Mouse (Mus musculus): ENCODE data around the gene C1ql4. TPM values are rescaled to one million over a fixed set of nuclear protein-coding genes. Genes with fewer than 3 reads are reported as not detected.

Gene C1ql4
- polyA plus RNA-seq, 1 experiment from 2014 or later, result 0.22 TPM

DNA sequence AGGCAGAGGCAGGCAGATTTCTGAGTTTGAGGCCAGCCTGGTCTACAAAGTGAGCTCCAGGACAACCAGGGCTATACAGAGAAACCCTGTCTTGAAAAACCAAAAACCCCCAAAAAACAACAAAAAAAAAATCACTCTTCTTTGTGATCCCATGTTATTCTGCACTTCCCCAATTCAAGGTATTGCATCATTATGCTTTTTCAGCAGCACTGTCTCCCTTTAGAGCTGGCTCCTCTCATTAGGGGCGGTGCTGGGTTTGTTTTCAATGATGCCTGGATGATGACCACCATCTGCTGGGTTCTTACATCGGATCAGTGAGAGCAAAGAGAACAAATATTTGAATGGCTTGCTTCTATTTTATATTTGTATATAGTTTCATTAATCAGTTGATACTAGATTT lies 35.0 kb upstream of the C1ql4 start:
- Histone ChIP-seq H3K27ac (ENCODE audit: low read length) (no peak overlapping the region), H3K36me3 (ENCODE audit: control insufficient read depth, insufficient read depth, low read length) (no peaks in the 10 kb centered on the region), H3K27me3 (ENCODE audit: control insufficient read depth, insufficient read depth, low read length) (no peaks in the 10 kb centered on the region), H3K4me2 (replicated peaks; ENCODE audit: low read depth, low read length) (no peak overlapping the region), H3K9ac (replicated peaks; ENCODE audit: low read depth, low read length) (no peak overlapping the region), H3K4me3 (ENCODE audit: low read depth, low read length) (no peak overlapping the region), H3K4me1 (ENCODE audit: control insufficient read depth, insufficient read depth, low read length) (no peaks in the 10 kb centered on the region), H3K9me3 (ENCODE audit: control insufficient read depth, low read depth, low read length) (no peaks in the 10 kb centered on the region)
- WGBS, result 57% methylated on average over 2 of the region's 2 CpGs
- ATAC-seq (ENCODE audit: insufficient number of reproducible peaks, insufficient read depth, low FRiP score, low read depth), result no peak

DNA sequence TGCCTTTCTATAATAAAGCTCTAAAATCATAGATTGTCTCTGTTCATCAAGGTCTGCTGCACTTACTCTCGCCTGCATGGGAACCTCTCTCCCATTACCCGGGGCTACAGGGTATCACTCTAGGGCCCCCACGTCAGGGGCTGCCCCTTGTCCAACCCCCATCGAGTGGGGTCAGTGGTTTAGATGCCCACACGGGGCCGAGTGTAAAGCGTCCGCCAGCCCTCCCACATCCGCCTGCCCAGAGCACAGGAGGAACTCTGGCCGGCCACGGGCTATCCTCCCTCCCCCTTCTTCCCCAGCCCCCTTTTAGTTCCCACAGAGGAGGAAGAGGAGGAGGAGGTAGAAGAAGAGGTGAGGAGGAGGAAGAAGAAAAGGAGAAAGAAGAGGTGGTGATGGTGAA lies 33.2 kb upstream of the C1ql4 start:
- no peak overlapping the region for H3K9ac ChIP-seq (replicated peaks; ENCODE audit: low read depth, low read length)

DNA sequence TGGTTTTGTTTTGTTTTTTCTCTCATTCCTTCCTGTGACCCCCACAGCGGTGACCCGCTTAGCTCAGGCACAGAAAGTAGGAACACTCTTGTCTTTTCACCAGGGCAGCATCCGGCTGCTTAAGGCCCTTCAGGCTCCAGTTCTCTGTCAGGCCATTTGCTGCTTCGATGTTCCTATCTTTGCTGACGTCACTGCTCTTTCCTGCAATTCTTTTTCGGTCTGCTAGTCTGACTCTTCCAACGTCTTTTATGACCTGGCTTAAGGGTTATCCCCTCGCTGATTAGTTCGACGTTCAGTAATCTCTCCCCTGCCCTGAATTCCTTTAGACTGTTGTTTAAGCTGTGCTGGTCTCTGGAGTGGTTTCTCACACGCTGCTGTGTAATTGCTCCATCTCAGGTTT lies 28.9 kb upstream of the C1ql4 start:
- H3K27me3 ChIP-seq (ENCODE audit: control insufficient read depth, insufficient read depth, low read length), result no peaks in the 10 kb centered on the region
- no peaks in the 10 kb centered on the region for H3K4me1 ChIP-seq (ENCODE audit: control insufficient read depth, insufficient read depth, low read length)
- no peak for ATAC-seq (ENCODE audit: insufficient number of reproducible peaks, insufficient read depth, low FRiP score, low read depth)
- H3K9ac ChIP-seq (replicated peaks; ENCODE audit: low read depth, low read length), result no peak overlapping the region
- H3K36me3 ChIP-seq (ENCODE audit: control insufficient read depth, insufficient read depth, low read length), result no peaks in the 10 kb centered on the region
- H3K4me2 ChIP-seq (replicated peaks; ENCODE audit: low read depth, low read length), result no peak overlapping the region
- H3K9me3 ChIP-seq (ENCODE audit: control insufficient read depth, low read depth, low read length), result no peaks in the 10 kb centered on the region
- no peak overlapping the region for H3K27ac ChIP-seq (ENCODE audit: low read length)
- no peak overlapping the region for H3K4me3 ChIP-seq (ENCODE audit: low read depth, low read length)
- 46% methylated on average over 11 of the region's 11 CpGs for WGBS

More for the DNA sequence above, 33.2 kb upstream of the C1ql4 start:
- Histone ChIP-seq H3K27ac (ENCODE audit: low read length) (no peak overlapping the region), H3K9me3 (ENCODE audit: control insufficient read depth, low read depth, low read length) (no peaks in the 10 kb centered on the region), H3K27me3 (ENCODE audit: control insufficient read depth, insufficient read depth, low read length) (no peaks in the 10 kb centered on the region), H3K36me3 (ENCODE audit: control insufficient read depth, insufficient read depth, low read length) (no peaks in the 10 kb centered on the region), H3K4me2 (replicated peaks; ENCODE audit: low read depth, low read length) (no peak overlapping the region), H3K4me1 (ENCODE audit: control insufficient read depth, insufficient read depth, low read length) (no peaks in the 10 kb centered on the region), H3K4me3 (ENCODE audit: low read depth, low read length) (no peak overlapping the region)
- no peak for ATAC-seq (ENCODE audit: insufficient number of reproducible peaks, insufficient read depth, low FRiP score, low read depth)
- 9% methylated on average over 11 of the region's 11 CpGs for WGBS

- ATAC-seq (ENCODE audit: insufficient number of reproducible peaks, insufficient read depth, low FRiP score, low read depth), result no peak
- Histone ChIP-seq H3K9me3 (ENCODE audit: control insufficient read depth, low read depth, low read length) (no peaks in the 10 kb centered on the region), H3K27ac (ENCODE audit: low read length) (no peak overlapping the region), H3K4me3 (ENCODE audit: low read depth, low read length) (no peak overlapping the region), H3K9ac (replicated peaks; ENCODE audit: low read depth, low read length) (no peak overlapping the region), H3K4me2 (replicated peaks; ENCODE audit: low read depth, low read length) (no peak overlapping the region), H3K27me3 (ENCODE audit: control insufficient read depth, insufficient read depth, low read length) (no peaks in the 10 kb centered on the region), H3K36me3 (ENCODE audit: control insufficient read depth, insufficient read depth, low read length) (no peaks in the 10 kb centered on the region), H3K4me1 (ENCODE audit: control insufficient read depth, insufficient read depth, low read length) (no peaks in the 10 kb centered on the region)
- WGBS, result 74% methylated on average over 7 of the region's 7 CpGs
These were observed 27.4 kb upstream of the C1ql4 start for GRCm38 (mm10) chr15:99115065-99115423.

DNA sequence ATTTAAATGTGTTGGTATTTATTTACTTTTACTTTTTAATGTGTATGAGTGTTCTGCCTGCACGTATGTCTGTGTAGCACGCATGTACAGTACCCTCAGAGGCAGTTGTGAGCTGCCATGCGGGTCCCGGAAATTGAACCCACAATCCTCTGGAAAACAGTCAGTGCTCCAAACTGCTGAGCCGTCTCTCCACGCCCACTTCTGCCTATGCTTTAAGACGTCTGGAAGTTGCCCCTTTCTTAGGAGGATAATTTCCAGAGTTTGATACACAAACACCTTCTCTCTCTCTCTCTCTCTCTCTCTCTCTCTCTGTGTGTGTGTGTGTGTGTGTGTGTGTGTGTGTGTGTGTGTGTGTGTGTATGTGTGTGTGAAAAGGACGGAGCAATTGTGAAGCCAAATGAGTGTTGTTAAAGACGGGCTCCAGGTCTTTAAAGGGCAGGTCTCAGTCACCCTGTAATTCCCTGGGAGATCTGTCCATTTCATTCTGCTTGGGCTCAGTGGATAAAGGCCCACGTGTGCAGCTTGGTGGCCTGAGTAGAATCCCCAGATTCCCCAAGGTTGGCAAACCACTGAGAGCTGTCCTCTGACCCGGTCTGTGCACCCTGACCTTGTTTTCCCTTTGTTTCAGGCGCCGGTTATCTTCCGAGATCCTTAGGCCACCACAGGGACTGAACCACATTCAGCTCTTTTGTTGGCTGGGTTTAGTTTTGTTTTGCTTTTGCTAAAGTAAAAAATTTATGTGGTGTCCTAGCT lies 26.9 kb upstream of the C1ql4 start:
- no peaks in the 10 kb centered on the region for H3K9me3 ChIP-seq (ENCODE audit: control insufficient read depth, low read depth, low read length)
- no peak overlapping the region for H3K9ac ChIP-seq (replicated peaks; ENCODE audit: low read depth, low read length)
- H3K27me3 ChIP-seq (ENCODE audit: control insufficient read depth, insufficient read depth, low read length), result no peaks in the 10 kb centered on the region
- H3K27ac ChIP-seq (ENCODE audit: low read length), result no peak overlapping the region
- no peak for ATAC-seq (ENCODE audit: insufficient number of reproducible peaks, insufficient read depth, low FRiP score, low read depth)
- H3K4me2 ChIP-seq (replicated peaks; ENCODE audit: low read depth, low read length), result no peak overlapping the region
- no peaks in the 10 kb centered on the region for H3K4me1 ChIP-seq (ENCODE audit: control insufficient read depth, insufficient read depth, low read length)
- H3K36me3 ChIP-seq (ENCODE audit: control insufficient read depth, insufficient read depth, low read length), result no peaks in the 10 kb centered on the region
- WGBS, result 52% methylated on average over 14 of the region's 14 CpGs
- H3K4me3 ChIP-seq (ENCODE audit: low read depth, low read length), result no peak overlapping the region

DNA sequence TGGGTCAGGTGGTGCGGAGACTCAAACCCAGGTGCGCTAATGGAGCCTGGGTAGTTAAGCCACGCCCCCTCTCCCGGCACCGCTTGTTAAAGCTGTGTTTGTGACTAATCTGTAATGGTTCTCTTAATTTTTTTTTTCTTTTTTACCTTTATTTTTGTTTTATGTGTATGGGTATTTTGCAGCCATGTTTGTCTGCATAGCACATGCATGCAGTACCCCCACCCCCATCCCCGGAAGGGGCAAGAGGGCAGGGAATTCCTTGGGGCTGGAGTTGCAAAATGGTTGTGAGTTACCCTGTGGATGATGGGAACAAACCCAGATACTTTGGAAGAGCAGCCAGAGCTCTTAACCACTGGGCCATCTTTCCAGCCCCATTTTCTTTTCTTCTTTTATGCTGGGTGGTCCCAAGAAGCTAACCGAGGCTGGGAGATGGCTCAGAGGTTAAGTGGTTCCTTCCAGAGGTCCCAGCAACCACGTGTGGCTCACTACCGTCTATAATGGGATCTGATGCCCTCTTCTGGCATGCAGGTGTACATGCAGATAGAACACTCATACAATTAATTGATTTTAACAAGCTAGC lies 25.9 kb upstream of the C1ql4 start:
- Histone ChIP-seq H3K9me3 (ENCODE audit: control insufficient read depth, low read depth, low read length) (no peaks in the 10 kb centered on the region), H3K4me2 (replicated peaks; ENCODE audit: low read depth, low read length) (no peak overlapping the region), H3K9ac (replicated peaks; ENCODE audit: low read depth, low read length) (no peak overlapping the region), H3K36me3 (ENCODE audit: control insufficient read depth, insufficient read depth, low read length) (no peaks in the 10 kb centered on the region), H3K27ac (ENCODE audit: low read length) (no peak overlapping the region), H3K4me1 (ENCODE audit: control insufficient read depth, insufficient read depth, low read length) (no peaks in the 10 kb centered on the region), H3K27me3 (ENCODE audit: control insufficient read depth, insufficient read depth, low read length) (no peaks in the 10 kb centered on the region), H3K4me3 (ENCODE audit: low read depth, low read length) (no peak overlapping the region)
- WGBS, result 8% methylated on average over 9 of the region's 9 CpGs
- ATAC-seq (ENCODE audit: insufficient number of reproducible peaks, insufficient read depth, low FRiP score, low read depth), result no peak

DNA sequence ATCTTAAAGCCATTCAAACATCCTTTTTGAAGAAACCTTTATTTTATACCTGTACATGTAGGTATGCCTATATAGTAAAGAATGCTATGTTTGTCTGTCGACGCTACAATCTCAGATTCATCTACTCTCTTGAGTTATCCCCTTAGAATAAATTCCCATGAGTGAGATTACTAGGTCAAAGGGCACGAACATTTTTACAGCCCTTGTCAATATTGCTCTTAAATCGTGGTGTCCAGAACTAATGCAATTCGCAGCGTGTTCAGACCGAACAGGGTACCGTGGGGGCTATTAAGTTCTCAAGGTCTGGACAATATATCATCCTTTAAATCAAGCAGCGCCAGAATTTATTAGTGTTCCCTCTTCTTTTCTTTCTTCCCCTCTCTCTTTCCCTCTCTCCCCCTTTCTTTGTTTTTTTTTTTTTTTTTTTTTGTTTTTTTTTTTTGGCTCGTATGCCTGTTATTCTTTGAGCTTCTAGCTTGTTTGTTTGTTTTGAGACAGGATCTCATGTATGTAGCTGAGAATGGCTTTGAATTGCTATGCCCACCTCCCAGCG lies 25.3 kb upstream of the C1ql4 start:
- Histone ChIP-seq H3K27ac (ENCODE audit: low read length) (no peak overlapping the region), H3K4me1 (ENCODE audit: control insufficient read depth, insufficient read depth, low read length) (no peaks in the 10 kb centered on the region), H3K4me2 (replicated peaks; ENCODE audit: low read depth, low read length) (no peak overlapping the region), H3K4me3 (ENCODE audit: low read depth, low read length) (no peak overlapping the region), H3K9ac (replicated peaks; ENCODE audit: low read depth, low read length) (no peak overlapping the region), H3K36me3 (ENCODE audit: control insufficient read depth, insufficient read depth, low read length) (no peaks in the 10 kb centered on the region), H3K27me3 (ENCODE audit: control insufficient read depth, insufficient read depth, low read length) (no peaks in the 10 kb centered on the region), H3K9me3 (ENCODE audit: control insufficient read depth, low read depth, low read length) (no peaks in the 10 kb centered on the region)
- no peak for ATAC-seq (ENCODE audit: insufficient number of reproducible peaks, insufficient read depth, low FRiP score, low read depth)
- 54% methylated on average over 11 of the region's 11 CpGs for WGBS

DNA sequence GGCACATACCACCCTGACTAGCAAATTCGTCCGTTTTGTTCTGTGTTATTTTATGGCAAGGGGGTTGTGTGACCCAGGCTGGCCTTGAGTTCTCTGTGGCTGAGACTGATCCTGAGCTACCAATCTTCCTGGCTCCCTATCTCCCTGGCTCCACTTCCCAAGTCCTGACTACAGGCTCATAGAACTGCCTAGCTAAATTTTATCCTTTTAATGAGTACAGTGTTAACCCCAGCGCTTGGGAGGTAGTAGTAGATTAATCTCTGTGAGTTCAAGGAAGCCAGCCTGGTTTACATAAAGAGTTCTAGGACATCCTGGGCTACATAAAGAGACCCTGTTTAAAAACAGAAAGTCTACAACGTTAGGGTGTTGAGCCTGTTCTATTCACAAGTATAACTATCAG lies 24.2 kb upstream of the C1ql4 start:
- no peak for ATAC-seq (ENCODE audit: insufficient number of reproducible peaks, insufficient read depth, low FRiP score, low read depth)
- no peaks in the 10 kb centered on the region for H3K4me1 ChIP-seq (ENCODE audit: control insufficient read depth, insufficient read depth, low read length)
- no peaks in the 10 kb centered on the region for H3K9me3 ChIP-seq (ENCODE audit: control insufficient read depth, low read depth, low read length)
- H3K9ac ChIP-seq (replicated peaks; ENCODE audit: low read depth, low read length), result no peak overlapping the region
- H3K27me3 ChIP-seq (ENCODE audit: control insufficient read depth, insufficient read depth, low read length), result no peaks in the 10 kb centered on the region
- 51% methylated on average over 4 of the region's 4 CpGs for WGBS
- H3K36me3 ChIP-seq (ENCODE audit: control insufficient read depth, insufficient read depth, low read length), result no peaks in the 10 kb centered on the region
- no peak overlapping the region for H3K27ac ChIP-seq (ENCODE audit: low read length)
- H3K4me3 ChIP-seq (ENCODE audit: low read depth, low read length), result no peak overlapping the region
- no peak overlapping the region for H3K4me2 ChIP-seq (replicated peaks; ENCODE audit: low read depth, low read length)
